Mouse (Mus musculus) left cerebral cortex, adult 2 months (tissue): ENCODE measurements around the gene Osbp. TPM values are rescaled to one million over a fixed set of nuclear protein-coding genes. Genes with fewer than 3 reads are reported as not detected.
"Not testable (repeated sequence)": the region's sequence is repeated elsewhere in the genome, so short reads cannot be mapped to it uniquely, and the experiment has no call there.

Experiments used
- DNase-seq, 2 experiments: peaks; one replicate each; pipeline ENCODE4 v3.0.0; 2021 to 2022; ENCODE audit warnings: low spot score in 2 of 2, mixed read lengths in 1 of 2; ENCODE audit errors: extremely low spot score in 1 of 2
- H3K27ac ChIP-seq: fragments of 200-600 bp; 2 replicates; pipeline ENCODE4 v1.8.1; 2022
- H3K4me3 ChIP-seq: fragments of 200-600 bp; 2 replicates; pipeline ENCODE4 v1.8.1; 2022
- CTCF ChIP-seq: fragments of 200-600 bp; IDR thresholded peaks from 2 replicates; pipeline ENCODE4 v1.8.1; 2022; ENCODE audit warnings: antibody characterized with exemption, mild to moderate bottlenecking, moderate library complexity
- intact Hi-C: fragments of 180-260 bp; cut with DNase I; formaldehyde crosslinking; loops from one replicate; pipeline ENCODE4 v1.15.1; 2025
- total RNA-seq, 2 experiments: library from RNA; stranded (reverse); gene quantifications; 2 replicates each; pipeline ENCODE4 v1.2.3; 2021

The Osbp gene
- total RNA-seq, 2 experiments from 2014 or later: 55.6 to 57.0 TPM

GRCm38 (mm10) chr19:11957846-11958245 is 7.9 kb upstream of the Osbp start:
- no peak for DNase-seq
- Histone ChIP-seq H3K27ac (no peak overlapping the region), H3K4me3 (no peak overlapping the region)
- no peak for TF ChIP-seq CTCF
- intact Hi-C loops: no loop called here

- peak; percentile 14 for TF ChIP-seq CTCF
- DNase-seq: no peak
- Histone ChIP-seq H3K27ac (peak overlapping the region; percentile 90), H3K4me3 (no peak overlapping the region; the same call in 1 of the 2 replicates)
- intact Hi-C loops: loop anchor here (2.0 to 10.0 kb wide), 2 partner anchors 51 to 189 kb away; partner anchors contain the start of genes Mrpl16 and Patl1
Measured at GRCm38 (mm10) chr19:11964266-11964665, 1.5 kb upstream of the Osbp start.

GRCm38 (mm10) chr19:11966201-11966636 is 478 bp downstream of the Osbp start:
- intact Hi-C loops: loop anchor here (5.0 to 10.0 kb wide), 2 partner anchors 41 to 191 kb away; partner anchors contain the start of gene Mrpl16
- peak overlapping the region; percentile 78 for H3K27ac ChIP-seq
- peak overlapping the region; percentile 83 for H3K4me3 ChIP-seq
- peak; percentile 46 to 58 for DNase-seq
- TF ChIP-seq CTCF: no peak

GRCm38 (mm10) chr19:11969155-11970050 is 3.7 kb downstream of the Osbp start:
- H3K4me3 ChIP-seq: no peak overlapping the region
- H3K27ac ChIP-seq: 0 out of 2 replicates have a peak overlapping the region, but pooled peaks have one; percentile 4
- TF ChIP-seq CTCF: no peak
- DNase-seq: no peak
- intact Hi-C loops: loop anchor here (5.0 to 10.0 kb wide), 2 partner anchors 38 to 195 kb away; partner anchors contain the start of gene Mrpl16

GRCm38 (mm10) chr19:11973511-11974222 is 7.9 kb downstream of the Osbp start:
- intact Hi-C loops: no loop called here
- Histone ChIP-seq H3K27ac (no peak overlapping the region), H3K4me3 (no peak overlapping the region)
- TF ChIP-seq CTCF: no peak
- no peak for DNase-seq

GRCm38 (mm10) chr19:11974223-11974540 is 8.4 kb downstream of the Osbp start:
- Histone ChIP-seq H3K27ac (no peak overlapping the region), H3K4me3 (no peak overlapping the region)
- TF ChIP-seq CTCF: no peak
- intact Hi-C loops: no loop called here
- no peak for DNase-seq

- DNase-seq: no peak
- no peak for TF ChIP-seq CTCF
- Histone ChIP-seq H3K27ac (no peak overlapping the region), H3K4me3 (no peak overlapping the region)
- intact Hi-C loops: no loop called here
Measured at GRCm38 (mm10) chr19:11975683-11976082, 9.9 kb downstream of the Osbp start.

GRCm38 (mm10) chr19:11977363-11977762 is 11.6 kb downstream of the Osbp start:
- no peak for DNase-seq
- TF ChIP-seq CTCF: no peak
- Histone ChIP-seq H3K27ac (peak overlapping the region; percentile 54), H3K4me3 (no peak overlapping the region)
- intact Hi-C loops: no loop called here

- no peak for TF ChIP-seq CTCF
- DNase-seq: no peak
- H3K4me3 ChIP-seq: no peak overlapping the region
- H3K27ac ChIP-seq: no peak overlapping the region
- intact Hi-C loops: no loop called here
Measured at GRCm38 (mm10) chr19:11980471-11980870, 14.7 kb downstream of the Osbp start.

- H3K4me3 ChIP-seq, H3K27ac ChIP-seq, intact Hi-C loops, DNase-seq: not testable (repeated sequence)
Measured at GRCm38 (mm10) chr19:11984614-11985013, 18.9 kb downstream of the Osbp start.

GRCm38 (mm10) chr19:11987841-11988240 is 22.1 kb downstream of the Osbp start:
- intact Hi-C loops: no loop called here
- DNase-seq: no peak

GRCm38 (mm10) chr19:11989334-11989733 is 23.6 kb downstream of the Osbp start:
- Histone ChIP-seq H3K4me3 (no peak overlapping the region), H3K27ac (no peak overlapping the region)
- intact Hi-C loops: no loop called here
- TF ChIP-seq CTCF: no peak
- no peak for DNase-seq

More at GRCm38 (mm10) chr19:11987841-11988240, 22.1 kb downstream of the Osbp start:
- no peak overlapping the region for H3K27ac ChIP-seq
- H3K4me3 ChIP-seq: no peak overlapping the region
- TF ChIP-seq CTCF: no peak
